Mouse (Mus musculus) hindbrain, embryonic 11.5 days (tissue): ENCODE measurements around the gene Rbp2. TPM values are rescaled to one million over a fixed set of nuclear protein-coding genes. Genes with fewer than 3 reads are reported as not detected.

Experiments used
- polyA plus RNA-seq: library from polyadenylated mRNA; unstranded; fragments of >200 nt; fragmentation: Nextera tagmentation; extraction: Ambion mirVana; gene quantifications from 2 replicates; pipeline ENCODE4 v1.2.1, GENCODE M21; 2014

Gene Rbp2
- polyA plus RNA-seq, 1 experiment from 2014 or later = 1.3 TPM

Other genes starting within 250 kb of the Rbp2 start
- 2.0 and 3.2 TPM in 2 replicates for gene Nmnat3, start 198.7 kb upstream of the Rbp2 start, polyA plus RNA-seq
- 48.7 and 57.8 TPM in 2 replicates for gene Rbp1, start 63.2 kb upstream of the Rbp2 start, polyA plus RNA-seq
- 169 and 201 TPM in 2 replicates for gene Copb2, start 77.6 kb downstream of the Rbp2 start, polyA plus RNA-seq
- 74.6 and 76.8 TPM in 2 replicates for gene Mrps22, start 115.5 kb downstream of the Rbp2 start, polyA plus RNA-seq